Mouse (Mus musculus) cortical plate, adult 2 months (tissue): ENCODE data around the gene Erh. TPM values are rescaled to one million over a fixed set of nuclear protein-coding genes. Genes with fewer than 3 reads are reported as not detected.

ENCODE experiments used
- H3K27ac ChIP-seq: fragments of 200-500 bp; 2 replicates; pipeline ENCODE4 v1.5.1; 2012; ENCODE audit warnings: low read length, control low read depth, inconsistent platforms; ENCODE audit not compliant: insufficient read depth
- H3K4me1 ChIP-seq: fragments of 200-500 bp; 2 replicates; pipeline ENCODE4 v1.6.1; 2011; ENCODE audit warnings: low read length; ENCODE audit not compliant: control insufficient read depth, insufficient read depth
- H3K4me3 ChIP-seq: fragments of 200-500 bp; 2 replicates; pipeline ENCODE4 v1.5.1; 2011; ENCODE audit warnings: mild to moderate bottlenecking, low read length, control low read depth; ENCODE audit not compliant: insufficient read depth
- CTCF ChIP-seq: fragments of 200-500 bp; IDR thresholded peaks from 2 replicates; pipeline ENCODE4 v1.5.1; 2011; ENCODE audit warnings: mild to moderate bottlenecking, control low read depth, low read length; ENCODE audit not compliant: insufficient read depth; ENCODE audit errors: extremely low read depth
- POLR2A ChIP-seq: fragments of 200-500 bp; IDR thresholded peaks from 2 replicates; pipeline ENCODE4 v1.6.1; 2011; ENCODE audit warnings: mild to moderate bottlenecking, low read length, control low read depth; ENCODE audit not compliant: insufficient read depth; ENCODE audit errors: extremely low read depth
- polyA plus RNA-seq: library from polyadenylated mRNA; depleted of rRNA; stranded (reverse); fragments of >200 nt; gene quantifications from 2 replicates; pipeline ENCODE4 v1.2.3, GENCODE M21; 2012

Gene Erh
- polyA plus RNA-seq, 1 experiment = 89.3 TPM

DNA sequence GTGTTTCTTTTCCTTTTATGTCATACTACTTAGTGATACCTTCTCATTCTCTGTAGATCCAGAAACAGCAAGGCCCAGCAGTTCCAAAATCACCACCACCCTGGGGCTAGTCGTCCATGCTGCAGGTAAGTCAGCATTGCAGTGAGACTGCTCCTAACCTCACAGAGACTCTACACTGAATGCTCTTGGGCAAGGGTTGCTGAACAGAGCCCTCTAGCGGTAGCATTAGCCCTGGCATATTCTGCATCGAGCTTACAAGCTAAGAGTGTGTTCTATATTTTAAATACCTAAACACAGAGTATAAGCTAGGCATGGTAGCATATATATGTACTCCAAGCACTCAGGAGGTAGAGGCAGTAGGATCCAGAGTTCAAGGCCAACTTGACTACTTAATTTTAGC, 29.0 kb upstream of the Erh start:
- H3K4me1 ChIP-seq = no peaks in the 10 kb centered on the region
- H3K4me3 ChIP-seq = no peak overlapping the region
- H3K27ac ChIP-seq = no peak overlapping the region
- TF ChIP-seq CTCF = peak; percentile 78
- no peak for TF ChIP-seq POLR2A

DNA sequence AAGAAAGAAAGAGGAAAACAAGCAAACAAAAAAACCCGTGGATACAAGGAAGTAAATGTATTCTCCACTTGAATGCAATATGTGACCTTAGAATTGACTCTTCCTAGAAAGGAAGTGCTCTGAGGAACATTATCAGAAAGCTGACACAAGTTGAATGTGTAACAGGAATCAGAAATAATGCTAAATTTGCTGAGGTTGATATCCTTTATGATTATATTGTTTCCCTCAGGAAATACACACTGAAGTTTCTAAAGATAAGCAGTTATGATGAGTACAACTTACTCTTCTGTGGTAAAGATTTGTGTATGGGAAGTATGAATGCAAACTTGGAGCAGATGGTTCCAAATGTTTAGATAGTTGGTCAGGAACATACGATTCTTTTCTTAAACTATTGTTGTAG, 24.2 kb upstream of the Erh start:
- TF ChIP-seq POLR2A (no peak), CTCF (no peak)
- H3K27ac ChIP-seq = no peak overlapping the region
- H3K4me1 ChIP-seq = no peaks in the 10 kb centered on the region
- H3K4me3 ChIP-seq = no peak overlapping the region

DNA sequence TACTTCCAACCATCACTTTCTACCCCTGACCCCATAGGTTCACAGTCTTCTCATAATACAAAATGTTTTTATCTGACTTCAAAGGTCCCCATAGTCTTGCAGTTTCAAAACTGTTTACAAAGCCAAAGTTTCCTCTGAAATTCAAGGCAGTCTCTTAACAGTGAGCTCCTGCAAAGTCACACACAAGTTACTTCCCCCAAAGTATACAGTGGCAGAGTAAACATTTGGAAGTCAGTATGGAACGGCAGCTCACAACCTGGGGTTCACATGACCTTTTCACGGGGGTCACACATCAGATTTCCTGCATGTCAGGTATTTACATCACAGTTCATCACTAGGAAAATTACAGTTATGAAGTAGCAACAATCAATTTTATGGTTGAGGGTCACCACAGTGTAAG, 19.8 kb upstream of the Erh start:
- TF ChIP-seq CTCF (no peak), POLR2A (no peak)
- Histone ChIP-seq H3K27ac (no peak overlapping the region), H3K4me1 (no peaks in the 10 kb centered on the region), H3K4me3 (no peak overlapping the region)

DNA sequence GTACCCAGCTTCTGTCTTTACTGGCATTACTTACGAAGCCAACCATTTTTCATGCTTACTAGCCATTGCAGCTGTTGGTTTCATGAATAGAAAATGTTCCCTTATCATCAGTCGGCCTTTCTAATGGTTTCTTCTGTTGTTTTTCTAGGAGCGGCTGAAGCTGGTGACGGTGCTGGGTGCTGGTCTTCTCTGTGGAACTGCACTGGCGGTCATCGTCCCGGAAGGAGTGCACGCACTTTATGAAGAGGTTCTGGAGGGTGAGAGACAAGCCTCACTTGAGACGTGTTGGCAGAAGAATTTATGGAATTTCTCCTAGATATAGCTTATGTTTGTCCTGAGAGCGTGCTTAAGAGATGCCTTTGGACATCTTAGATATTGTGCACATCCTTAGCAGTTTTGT, 18.2 kb upstream of the Erh start:
- TF ChIP-seq POLR2A (no peak), CTCF (no peak)
- Histone ChIP-seq H3K4me1 (no peaks in the 10 kb centered on the region), H3K4me3 (no peak overlapping the region), H3K27ac (no peak overlapping the region)

DNA sequence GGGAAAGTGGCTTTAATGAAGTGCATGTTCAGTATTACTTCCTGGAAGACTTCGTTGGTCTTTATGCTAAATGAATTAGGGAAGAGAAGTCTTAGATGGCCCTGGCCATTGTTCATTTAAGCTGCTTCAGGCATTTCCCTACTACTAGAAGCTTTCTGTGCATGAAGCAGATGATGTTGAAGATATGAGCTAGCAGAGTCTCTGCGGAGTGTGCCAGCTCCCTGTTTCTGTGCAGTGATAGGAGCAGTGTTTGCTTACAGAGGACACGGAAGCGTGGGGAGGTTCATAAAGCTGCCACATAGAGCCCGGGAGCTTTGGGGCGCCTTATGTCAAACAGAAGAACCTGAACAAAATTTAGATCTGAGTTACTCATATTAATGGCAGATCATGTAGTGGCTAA, 14.5 kb upstream of the Erh start:
- Histone ChIP-seq H3K4me3 (no peak overlapping the region), H3K27ac (no peak overlapping the region), H3K4me1 (no peaks in the 10 kb centered on the region)
- TF ChIP-seq CTCF = no peak
- TF ChIP-seq POLR2A = no peak

DNA sequence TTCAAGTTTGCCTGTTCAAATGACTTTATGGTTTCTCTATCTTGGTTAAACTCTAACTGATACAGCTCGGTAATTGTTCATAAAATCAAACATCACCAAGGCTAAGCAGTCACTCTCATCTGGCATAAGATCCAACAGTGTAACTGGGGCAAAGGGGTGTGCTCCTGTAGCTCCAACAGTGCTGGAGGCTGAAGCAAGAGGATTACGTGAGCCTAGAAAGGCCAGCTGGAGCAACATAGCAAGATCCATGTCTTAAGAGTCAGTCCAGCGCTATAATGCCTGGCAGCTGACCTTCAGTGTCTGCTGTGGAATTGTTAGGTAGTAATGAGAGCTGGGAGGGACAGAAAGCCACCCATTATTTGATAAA, 10.5 kb upstream of the Erh start:
- no peaks in the 10 kb centered on the region for H3K4me1 ChIP-seq
- TF ChIP-seq POLR2A (no peak), CTCF (no peak)
- H3K4me3 ChIP-seq = no peak overlapping the region
- no peak overlapping the region for H3K27ac ChIP-seq

DNA sequence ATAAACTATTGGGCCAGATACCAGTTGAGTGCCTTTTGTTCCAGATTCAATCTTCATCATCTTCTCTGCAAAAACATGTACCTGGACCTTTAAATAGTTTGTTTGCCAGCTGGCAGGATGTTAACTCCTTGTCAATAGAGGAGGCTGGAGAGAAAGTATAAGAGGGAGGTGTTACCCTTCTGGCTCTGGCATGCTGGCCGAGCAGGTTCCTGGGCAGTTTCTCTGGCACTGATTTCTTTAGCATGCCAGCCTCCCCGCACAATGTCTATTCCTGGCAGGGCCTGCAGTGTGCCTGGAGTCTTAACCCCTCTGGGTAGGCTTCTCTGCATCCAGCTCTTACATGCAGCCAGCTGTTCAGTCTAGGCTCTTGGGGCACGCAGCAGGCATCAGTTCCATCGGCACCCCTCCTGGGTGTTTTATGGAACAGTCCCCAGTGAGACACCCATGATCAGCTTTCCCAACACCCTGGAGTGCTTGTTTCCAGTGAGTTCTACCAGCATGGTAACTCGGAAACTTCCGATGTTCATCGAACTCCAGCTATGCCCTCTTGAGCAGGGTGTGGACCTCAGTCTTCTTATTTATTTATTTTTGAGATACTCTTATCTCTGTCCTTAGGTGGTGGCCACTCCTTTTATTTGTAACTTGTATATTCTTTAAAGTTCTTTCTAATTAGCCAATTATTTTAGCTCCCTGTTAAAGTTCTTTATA, 10.0 kb upstream of the Erh start:
- TF ChIP-seq POLR2A (no peak), CTCF (no peak)
- Histone ChIP-seq H3K27ac (no peak overlapping the region), H3K4me3 (no peak overlapping the region), H3K4me1 (no peaks in the 10 kb centered on the region)

DNA sequence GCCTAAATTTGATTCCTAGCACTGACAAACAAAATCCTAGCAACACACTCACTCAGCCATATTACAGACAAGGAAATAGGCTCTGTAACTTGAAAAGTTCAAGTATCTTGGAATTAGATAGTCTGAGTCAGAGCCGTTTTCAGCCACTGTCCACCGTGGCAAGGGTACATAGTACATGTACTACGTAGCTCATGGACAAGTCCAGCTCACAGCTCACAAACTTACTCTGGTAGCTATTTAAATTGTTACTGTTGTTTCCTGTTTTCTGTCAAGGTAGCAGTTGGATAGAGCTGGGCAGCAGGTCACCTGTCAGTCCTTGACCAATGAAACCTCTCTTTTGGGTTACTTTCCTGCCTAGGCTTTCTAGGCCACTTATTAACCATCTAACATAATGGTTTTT, 2.2 kb upstream of the Erh start:
- TF ChIP-seq POLR2A = no peak
- TF ChIP-seq CTCF = no peak
- H3K4me3 ChIP-seq = no peak overlapping the region
- H3K4me1 ChIP-seq = peaks cover 6% of the 10 kb centered on the region

DNA sequence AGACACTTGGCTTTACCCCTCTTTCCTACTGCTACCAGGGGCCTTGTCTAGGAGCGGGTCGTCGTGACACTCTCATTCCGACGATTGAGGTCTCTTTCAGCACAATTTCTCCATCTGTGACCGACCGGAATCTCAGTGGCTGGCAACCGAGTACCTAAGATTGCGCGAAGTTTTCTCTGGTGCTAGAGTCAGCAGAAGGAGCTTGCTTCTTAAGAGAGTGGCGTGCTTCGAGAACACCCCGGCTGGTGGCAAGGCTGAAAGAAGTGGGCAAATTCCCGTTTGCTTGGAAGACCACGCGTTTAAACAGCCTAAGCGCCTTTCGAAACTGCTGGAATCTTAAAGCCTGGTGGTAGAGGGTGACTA, 346 bp upstream of the Erh start:
- TF ChIP-seq CTCF = no peak
- Histone ChIP-seq H3K27ac (no peak overlapping the region), H3K4me1 (peaks cover 6% of the 10 kb centered on the region), H3K4me3 (peak overlapping the region; percentile 90)

More for the DNA sequence above, 2.2 kb upstream of the Erh start:
- H3K27ac ChIP-seq = no peak overlapping the region

DNA sequence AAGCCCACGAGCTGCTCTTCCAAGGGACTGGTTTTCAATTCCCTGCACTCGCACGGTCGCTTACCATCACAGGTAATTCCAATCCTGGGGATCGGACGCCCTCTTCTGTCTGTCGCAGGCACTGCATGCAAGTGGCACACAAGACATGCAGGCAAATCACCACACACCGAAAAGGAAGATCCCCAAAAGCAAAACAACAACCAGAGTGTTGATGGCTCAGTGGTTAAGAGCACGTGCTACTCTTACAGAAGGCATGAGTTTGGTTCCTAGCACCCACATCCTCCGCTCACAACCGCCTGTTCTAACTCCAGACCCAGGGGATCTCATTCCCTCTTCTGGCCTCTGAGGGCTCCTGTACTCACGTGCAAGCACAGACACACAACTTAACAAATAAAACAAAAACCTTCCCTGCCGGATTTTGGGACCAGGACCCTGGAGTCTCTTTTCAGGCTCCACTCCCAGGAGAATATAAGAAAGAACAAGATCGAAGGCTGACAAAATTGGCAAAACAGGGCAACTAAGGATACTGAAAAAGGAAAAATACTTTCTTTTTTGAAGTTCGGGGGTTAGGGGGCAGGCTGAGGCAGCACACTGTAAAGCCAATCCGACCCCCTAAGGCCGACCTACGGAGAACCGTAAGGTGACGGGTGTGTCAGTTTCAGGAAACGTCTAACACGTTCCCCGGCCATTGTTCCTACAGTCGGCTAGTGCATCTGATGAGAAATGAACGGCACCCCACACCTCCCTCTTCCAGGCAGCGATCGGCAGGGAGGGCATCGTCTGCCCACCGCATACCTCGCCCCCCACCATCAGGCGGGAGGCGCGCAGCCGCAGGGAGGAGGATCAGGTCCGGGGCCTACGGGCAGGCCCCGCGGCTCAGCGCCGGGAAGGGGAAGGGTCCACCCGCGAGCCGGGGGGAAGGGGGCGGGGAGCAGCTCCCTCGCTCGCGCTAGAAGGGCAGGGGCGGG, 1.1 kb downstream of the Erh start:
- Histone ChIP-seq H3K4me3 (peak overlapping the region; percentile 90), H3K4me1 (peaks cover 6% of the 10 kb centered on the region), H3K27ac (no peak overlapping the region)
- TF ChIP-seq CTCF (peak; percentile 40), POLR2A (no peak)
